Mouse (Mus musculus): ENCODE measurements around the gene Ccdc181. TPM values are rescaled to one million over a fixed set of nuclear protein-coding genes. Genes with fewer than 3 reads are reported as not detected.
"Not testable (repeated sequence)": the region's sequence is repeated elsewhere in the genome, so short reads cannot be mapped to it uniquely, and the experiment has no call there.

Gene Ccdc181
- total RNA-seq (2015) (4.4 and 6.7 TPM in 2 replicates), total RNA-seq (2017) (11.9 and 13.8 TPM in 2 replicates)

- peak; percentile 99 for ATAC-seq (ENCODE audit: poor library complexity, severe bottlenecking)
Observed at GRCm38 (mm10) chr1:164275455-164275954, at the start of gene Ccdc181. Gene Ccdc181 (plus strand): TSS chr1:164275585.

GRCm38 (mm10) chr1:164231937-164232570, 43.3 kb upstream of the Ccdc181 start:
- ATAC-seq (ENCODE audit: poor library complexity, severe bottlenecking): not testable (repeated sequence)

- no peak for ATAC-seq (ENCODE audit: poor library complexity, severe bottlenecking)
Observed at GRCm38 (mm10) chr1:164233447-164233846, 41.9 kb upstream of the Ccdc181 start.

- no peak for ATAC-seq (ENCODE audit: poor library complexity, severe bottlenecking)
Observed at GRCm38 (mm10) chr1:164235078-164235477, 40.3 kb upstream of the Ccdc181 start.

- ATAC-seq (ENCODE audit: poor library complexity, severe bottlenecking): no peak
Observed at GRCm38 (mm10) chr1:164236078-164236477, 39.3 kb upstream of the Ccdc181 start.

GRCm38 (mm10) chr1:164241494-164241893, 33.9 kb upstream of the Ccdc181 start:
- ATAC-seq (ENCODE audit: poor library complexity, severe bottlenecking): no peak

GRCm38 (mm10) chr1:164242809-164243208, 32.6 kb upstream of the Ccdc181 start:
- ATAC-seq (ENCODE audit: poor library complexity, severe bottlenecking): no peak

GRCm38 (mm10) chr1:164247442-164247841, 27.9 kb upstream of the Ccdc181 start:
- ATAC-seq (ENCODE audit: poor library complexity, severe bottlenecking): no peak

GRCm38 (mm10) chr1:164247971-164248370, 27.4 kb upstream of the Ccdc181 start:
- peak; percentile 23 for ATAC-seq (ENCODE audit: poor library complexity, severe bottlenecking)

GRCm38 (mm10) chr1:164248465-164249331, 26.7 kb upstream of the Ccdc181 start, which contains the start of gene Slc19a2:
Gene Slc19a2 (plus strand): TSS chr1:164249046.
- peak; percentile 90 for ATAC-seq (ENCODE audit: poor library complexity, severe bottlenecking)

- ATAC-seq (ENCODE audit: poor library complexity, severe bottlenecking): peak; percentile 4
Observed at GRCm38 (mm10) chr1:164249332-164249711, 26.1 kb upstream of the Ccdc181 start.

- no peak for ATAC-seq (ENCODE audit: poor library complexity, severe bottlenecking)
Observed at GRCm38 (mm10) chr1:164250391-164251150, 24.8 kb upstream of the Ccdc181 start.

- no peak for ATAC-seq (ENCODE audit: poor library complexity, severe bottlenecking)
Observed at GRCm38 (mm10) chr1:164251438-164251837, 23.9 kb upstream of the Ccdc181 start.

- no peak for ATAC-seq (ENCODE audit: poor library complexity, severe bottlenecking)
Observed at GRCm38 (mm10) chr1:164252551-164252950, 22.8 kb upstream of the Ccdc181 start.

- no peak for ATAC-seq (ENCODE audit: poor library complexity, severe bottlenecking)
Observed at GRCm38 (mm10) chr1:164254836-164255235, 20.5 kb upstream of the Ccdc181 start.

- no peak for ATAC-seq (ENCODE audit: poor library complexity, severe bottlenecking)
Observed at GRCm38 (mm10) chr1:164260171-164261028, 15.0 kb upstream of the Ccdc181 start.

- ATAC-seq (ENCODE audit: poor library complexity, severe bottlenecking): no peak
Observed at GRCm38 (mm10) chr1:164261553-164261952, 13.8 kb upstream of the Ccdc181 start.

- no peak for ATAC-seq (ENCODE audit: poor library complexity, severe bottlenecking)
Observed at GRCm38 (mm10) chr1:164270941-164271340, 4.4 kb upstream of the Ccdc181 start.

- ATAC-seq (ENCODE audit: poor library complexity, severe bottlenecking): no peak
Observed at GRCm38 (mm10) chr1:164273659-164274058, 1.7 kb upstream of the Ccdc181 start.

- ATAC-seq (ENCODE audit: poor library complexity, severe bottlenecking): no peak
Observed at GRCm38 (mm10) chr1:164276552-164276951, 1.2 kb downstream of the Ccdc181 start.

Data from megakaryocyte, adult 5-6 weeks (primary cell).